Mouse (Mus musculus) embryonic stem cell, embryonic (primary cell): ENCODE results near the gene Zfp566.

Experiments used
- CTCF ChIA-PET, 4 experiments: fragments of 300-600 bp in 2 of 4; fragments of 350-600 bp in 2 of 4; sonication (Branson Sonifier 250); formaldehyde crosslinking; loops; one replicate each; lab custom pipeline; 2022; ENCODE audit warnings: inconsistent platforms in 2 of 4; lab: Charles Lee
- POLR2A ChIA-PET, 4 experiments: fragments of 300-600 bp in 2 of 4; fragments of 350-600 bp in 2 of 4; sonication (Branson Sonifier 250); formaldehyde crosslinking; loops; one replicate each; lab custom pipeline; 2022; ENCODE audit warnings: antibody characterized with exemption in 4 of 4, inconsistent platforms in 1 of 4; lab: Charles Lee

Zfp566 gene

GRCm38 (mm10) chr7:30090970-30091585 lies 751 bp upstream of the Zfp566 start:
- ChIA-PET CTCF (interaction anchor here in 1 of 4 experiments (0.5 to 1.2 kb wide), 6 partner anchors 12 to 951 kb away, joined by 3 to 5 read pairs (median 3); no protein-coding TSS in a partner anchor), POLR2A (interaction anchor here (0.6 to 2.2 kb wide), 44 partner anchors 8 to 323 kb away, joined by 3 to 14 read pairs (median 4); partner anchors contain the start of genes Wdr62 (in 2 of the 4), Capns1 (in 1 of the 4), Thap8 (in 1 of the 4) and Zfp146 (in 1 of the 4))

DNA sequence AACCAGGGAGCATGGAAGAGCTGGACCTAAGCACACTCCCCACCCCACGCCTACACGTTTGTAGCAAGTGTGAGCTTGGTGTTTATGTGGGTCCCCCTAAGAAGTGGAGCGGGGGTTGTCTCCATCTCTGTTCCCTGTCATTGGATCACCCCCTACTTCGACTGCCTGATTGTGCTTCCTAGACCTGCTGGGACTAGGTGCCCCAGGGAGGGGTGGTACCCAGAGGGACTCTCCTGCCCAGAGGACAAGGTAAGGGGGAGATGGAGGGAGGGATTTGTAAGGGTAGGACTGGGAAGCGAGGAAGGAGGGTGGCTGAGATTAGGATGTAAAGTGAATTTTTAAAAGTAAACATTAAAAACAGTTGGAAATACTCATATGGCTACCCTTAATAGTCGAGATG lies 922 bp downstream of the Zfp566 start:
- ChIA-PET CTCF (interaction anchor here in 2 of 4 experiments (0.6 to 1.2 kb wide), 2 partner anchors 25 to 132 kb away, joined by 5 to 8 read pairs; no protein-coding TSS in a partner anchor), POLR2A (interaction anchor here in 3 of 4 experiments (0.6 to 2.2 kb wide), 26 partner anchors 9 to 1257 kb away, joined by 3 to 14 read pairs (median 6); partner anchors contain the start of genes Capns1 (in 2 of the 3), Cox7a1 (in 1 of the 3), Zfp146 (in 1 of the 3) and Zfp30 (in 1 of the 3))

GRCm38 (mm10) chr7:30086524-30086923 lies 3.8 kb downstream of the Zfp566 start:
- ChIA-PET CTCF (interaction anchor here in 2 of 4 experiments (0.6 to 0.7 kb wide), 2 partner anchors 98 to 1107 kb away, joined by 4 read pairs; no protein-coding TSS in a partner anchor), POLR2A (interaction anchor here in 3 of 4 experiments (0.7 to 3.2 kb wide), 12 partner anchors 8 to 194 kb away, joined by 3 to 20 read pairs (median 4); partner anchors contain the start of genes Zfp260 (in 2 of the 3), Zfp82 (in 2 of the 3), Thap8 (in 1 of the 3) and Wdr62 (in 1 of the 3))

- ChIA-PET POLR2A (interaction anchor here in 3 of 4 experiments (0.6 to 2.7 kb wide), 29 partner anchors 9 to 847 kb away, joined by 3 to 14 read pairs (median 3); partner anchors contain the start of genes Gm26920 (in 2 of the 3), Zfp260 (in 2 of the 3), Zfp566 (in 2 of the 3) and Capns1 (in 1 of the 3)), CTCF (interaction anchor here (0.5 to 1.4 kb wide), 10 partner anchors 10 to 750 kb away, joined by 3 to 7 read pairs (median 4); no protein-coding TSS in a partner anchor)
These were observed 17.9 kb downstream of the Zfp566 start, which contains the start of gene Zfp82 for GRCm38 (mm10) chr7:30072146-30073028. Gene Zfp82 (minus strand): TSS chr7:30072900.

DNA sequence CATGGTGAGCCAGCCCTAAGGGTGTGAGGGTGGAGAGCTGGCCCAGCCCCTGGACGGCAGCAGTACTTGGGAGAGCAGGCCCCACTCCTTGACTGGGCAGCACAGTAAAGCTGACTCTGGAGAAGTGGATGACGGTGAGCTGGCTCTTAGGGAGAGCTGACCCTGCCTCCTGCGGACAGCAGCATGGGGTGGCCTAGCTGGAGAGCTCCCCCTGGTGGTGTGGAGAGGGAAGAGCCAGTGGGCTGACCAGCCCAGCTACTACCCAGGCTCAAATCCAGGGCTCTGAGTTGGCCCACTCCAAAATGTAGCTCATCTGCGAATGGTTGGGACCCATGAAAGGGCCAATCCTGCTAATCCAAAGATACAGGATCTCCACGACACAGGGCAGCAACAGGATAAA lies 25.7 kb downstream of the Zfp566 start:
- CTCF ChIA-PET = interaction anchor here (0.5 to 2.5 kb wide), 22 partner anchors 12 to 271 kb away, joined by 3 to 21 read pairs (median 3); partner anchors contain the start of genes Gm26920 (in 1 of the 4) and Zfp566 (in 1 of the 4)
- POLR2A ChIA-PET = interaction anchor here in 3 of 4 experiments (0.7 to 1.6 kb wide), 8 partner anchors 16 to 109 kb away, joined by 3 to 5 read pairs (median 3); partner anchors contain the start of genes Gm26920 (in 2 of the 3) and Zfp566 (in 2 of the 3)

GRCm38 (mm10) chr7:30062478-30062877 lies 27.8 kb downstream of the Zfp566 start:
- CTCF ChIA-PET = interaction anchor here (0.5 to 1.3 kb wide), 4 partner anchors 9 to 51 kb away, joined by 3 to 5 read pairs (median 4); no protein-coding TSS in a partner anchor
- POLR2A ChIA-PET = interaction anchor here in 2 of 4 experiments (0.6 kb wide), 2 partner anchors 20 to 40 kb away, joined by 3 read pairs; no protein-coding TSS in a partner anchor

DNA sequence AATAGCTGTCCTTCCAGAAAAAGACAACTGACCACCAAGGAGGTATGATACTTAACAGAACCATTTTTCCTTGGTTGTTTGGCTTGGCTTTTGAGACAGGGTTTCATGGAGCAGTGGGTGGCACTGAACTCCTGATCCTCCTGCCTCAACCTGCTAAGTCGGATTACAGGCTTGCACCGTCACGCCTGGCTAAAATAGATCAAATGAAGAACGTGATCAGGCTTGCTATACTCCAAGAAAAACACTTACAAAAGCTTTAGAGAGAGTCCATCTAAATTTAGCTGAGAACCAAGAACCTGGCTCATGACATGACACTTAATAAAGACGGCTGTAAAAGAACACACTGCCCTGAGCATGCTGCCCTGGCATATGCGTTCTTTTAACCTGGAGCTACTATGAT lies 30.0 kb downstream of the Zfp566 start:
- ChIA-PET CTCF (no interaction called here), POLR2A (interaction anchor here in 2 of 4 experiments (0.5 to 0.9 kb wide), 2 partner anchors 18 to 30 kb away, joined by 3 read pairs; partner anchors contain the start of genes Gm26920 (in 1 of the 2) and Zfp566 (in 1 of the 2))

DNA sequence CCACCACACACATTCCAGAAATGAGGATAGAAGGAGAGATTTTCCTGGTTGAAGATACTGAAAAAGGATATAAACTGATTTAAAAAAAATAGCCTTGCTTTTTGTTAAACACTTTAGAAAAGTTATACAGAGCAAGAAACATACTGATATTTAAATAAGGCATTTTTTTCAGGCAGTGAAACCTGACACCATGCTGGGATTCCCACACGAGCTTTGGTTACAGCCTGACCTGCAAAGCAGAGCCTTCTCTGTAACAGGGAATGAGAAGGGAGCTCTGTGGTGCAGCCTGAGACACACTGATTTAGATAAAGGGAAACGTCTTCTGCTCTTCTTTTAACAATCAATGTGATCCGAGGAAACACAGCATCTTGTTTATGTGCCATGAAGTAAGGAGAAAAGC lies 36.7 kb downstream of the Zfp566 start:
- ChIA-PET CTCF (interaction anchor here in 1 of 4 experiments (0.6 kb wide), 1 partner anchor 1086 kb away, joined by 3 read pairs; no protein-coding TSS in a partner anchor), POLR2A (interaction anchor here in 1 of 4 experiments (0.7 to 2.0 kb wide), 4 partner anchors 33 to 195 kb away, joined by 3 to 8 read pairs (median 4); partner anchors contain the start of genes Gm26920, Zfp566 and Zfp568)

DNA sequence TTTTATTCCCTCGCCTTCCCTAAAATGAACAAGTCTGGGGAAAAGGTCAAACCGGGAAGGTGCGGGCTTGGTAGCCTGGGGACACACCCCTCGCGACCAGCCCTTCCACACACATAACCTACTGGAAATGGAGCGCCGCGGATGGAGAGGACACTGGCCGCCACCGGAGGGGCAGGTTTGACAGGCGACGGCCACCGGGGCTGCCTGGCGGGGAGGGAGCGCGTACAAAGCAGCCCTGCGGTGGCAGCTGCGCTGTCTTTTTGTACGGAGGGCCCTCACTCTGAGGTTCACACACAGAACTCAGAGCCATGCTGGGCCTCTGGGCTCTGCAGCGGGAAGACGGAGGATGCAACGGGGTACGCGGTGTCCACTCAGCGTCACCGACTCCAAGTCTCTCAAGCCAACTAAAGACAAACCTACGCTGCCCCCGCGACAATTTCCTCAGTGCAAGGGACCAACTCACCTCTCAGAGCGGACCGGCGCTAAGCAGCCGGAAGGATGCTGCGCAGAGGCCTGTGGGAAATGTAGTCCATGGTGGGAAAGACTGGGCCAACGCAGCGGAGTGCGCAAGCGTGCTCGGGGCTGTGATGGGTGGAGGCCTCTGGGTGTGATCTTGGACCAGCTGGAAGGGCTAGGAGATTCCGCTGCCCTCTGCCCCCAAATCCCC lies 39.3 kb downstream of the Zfp566 start, which contains the start of gene Zfp14:
TSS of gene Zfp14 (minus strand) at position 499 of the 667 bp plus-strand sequence.
- POLR2A ChIA-PET = interaction anchor here in 2 of 4 experiments (0.8 to 1.8 kb wide), 7 partner anchors 15 to 67 kb away, joined by 3 to 7 read pairs (median 3); partner anchors contain the start of gene Zfp568 (in 1 of the 2)
- CTCF ChIA-PET = interaction anchor here in 1 of 4 experiments (0.7 kb wide), 1 partner anchor 18 kb away, joined by 4 read pairs; no protein-coding TSS in a partner anchor

- CTCF ChIA-PET = interaction anchor here in 1 of 4 experiments (0.8 kb wide), 1 partner anchor 16 kb away, joined by 3 read pairs; no protein-coding TSS in a partner anchor
- POLR2A ChIA-PET = interaction anchor here in 2 of 4 experiments (0.7 to 1.4 kb wide), 3 partner anchors 14 to 16 kb away, joined by 3 to 5 read pairs (median 3); no protein-coding TSS in a partner anchor
These were observed 42.2 kb downstream of the Zfp566 start for GRCm38 (mm10) chr7:30048126-30048525.

DNA sequence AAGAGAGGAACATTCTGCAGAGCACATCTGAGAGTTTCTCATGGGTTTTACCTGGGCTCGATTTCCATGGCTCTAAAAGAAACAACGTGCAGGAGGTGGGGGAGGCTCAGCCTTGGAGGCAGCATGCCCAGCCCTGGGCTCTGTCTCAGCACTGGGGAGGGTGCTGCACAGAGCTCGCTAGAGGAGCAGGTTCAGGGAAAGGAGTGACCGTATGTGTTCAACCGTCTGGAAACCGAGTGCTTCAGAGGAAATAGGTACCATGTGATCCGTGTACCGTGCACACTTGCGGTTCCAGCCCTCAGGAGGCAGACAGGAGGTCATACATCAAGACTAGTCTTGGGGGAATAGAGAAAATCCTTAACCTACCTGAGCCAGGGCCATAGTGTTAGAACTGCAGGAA lies 46.0 kb downstream of the Zfp566 start:
- CTCF ChIA-PET = no interaction called here
- POLR2A ChIA-PET = interaction anchor here in 2 of 4 experiments (0.6 to 1.4 kb wide), 2 partner anchors 34 to 102 kb away, joined by 3 to 5 read pairs; no protein-coding TSS in a partner anchor

DNA sequence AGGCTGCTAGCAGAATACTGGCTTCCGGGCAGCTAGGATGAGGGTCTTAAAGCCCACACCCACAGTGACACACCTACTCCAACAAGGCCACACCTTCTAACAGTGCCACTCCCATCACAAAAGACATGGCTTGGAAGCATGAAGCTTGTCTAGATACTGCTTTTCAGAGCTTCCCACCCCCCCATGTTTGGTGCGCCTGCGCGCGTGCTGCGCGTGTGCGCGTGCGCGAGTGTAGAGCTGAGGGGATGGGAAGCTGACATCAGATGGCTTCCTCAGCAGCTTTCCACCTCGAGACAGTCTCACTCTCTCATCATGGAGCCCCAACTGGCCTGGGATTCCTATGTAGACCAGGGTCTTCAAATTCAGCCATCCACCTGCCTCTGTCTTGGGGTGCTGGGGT lies 56.0 kb downstream of the Zfp566 start:
- CTCF ChIA-PET = interaction anchor here (0.5 to 1.7 kb wide), 11 partner anchors 10 to 182 kb away, joined by 3 to 10 read pairs (median 3); no protein-coding TSS in a partner anchor

GRCm38 (mm10) chr7:30031379-30031778 lies 58.9 kb downstream of the Zfp566 start:
- POLR2A ChIA-PET = interaction anchor here in 3 of 4 experiments (0.6 to 13.6 kb wide), 20 partner anchors 9 to 249 kb away, joined by 3 to 166 read pairs (median 5); partner anchors contain the start of genes Zfp260 (in 2 of the 3), Zfp568 (in 2 of the 3), Gm26920 (in 1 of the 3) and Wdr62 (in 1 of the 3)
- CTCF ChIA-PET = interaction anchor here in 2 of 4 experiments (0.6 to 1.5 kb wide), 3 partner anchors 14 to 33 kb away, joined by 3 read pairs; no protein-coding TSS in a partner anchor

More for the DNA sequence above, 56.0 kb downstream of the Zfp566 start:
- POLR2A ChIA-PET = interaction anchor here (0.5 to 6.6 kb wide), 37 partner anchors 8 to 734 kb away, joined by 3 to 77 read pairs (median 4); partner anchors contain the start of genes Capns1 (in 1 of the 4), Gm26920 (in 1 of the 4), Thap8 (in 1 of the 4) and Wdr62 (in 1 of the 4)

- CTCF ChIA-PET = interaction anchor here in 2 of 4 experiments (0.5 to 1.8 kb wide), 5 partner anchors 18 to 175 kb away, joined by 3 to 8 read pairs (median 3); no protein-coding TSS in a partner anchor
- POLR2A ChIA-PET = interaction anchor here in 3 of 4 experiments (0.6 to 13.6 kb wide), 21 partner anchors 8 to 167 kb away, joined by 3 to 166 read pairs (median 5); partner anchors contain the start of genes Gm26920 (in 2 of the 3), Zfp260 (in 2 of the 3), Zfp566 (in 2 of the 3) and Zfp568 (in 2 of the 3)
These were observed 59.6 kb downstream of the Zfp566 start for GRCm38 (mm10) chr7:30030677-30031076.

- POLR2A ChIA-PET = interaction anchor here in 2 of 4 experiments (0.6 to 13.6 kb wide), 3 partner anchors 20 to 113 kb away, joined by 3 to 166 read pairs (median 4); no protein-coding TSS in a partner anchor
- CTCF ChIA-PET = interaction anchor here in 2 of 4 experiments (0.5 to 0.9 kb wide), 4 partner anchors 16 to 605 kb away, joined by 3 to 7 read pairs (median 4); no protein-coding TSS in a partner anchor
These were observed 61.8 kb downstream of the Zfp566 start for GRCm38 (mm10) chr7:30028572-30028971.
